Mouse (Mus musculus): ENCODE data around the gene Gchfr.

DNA sequence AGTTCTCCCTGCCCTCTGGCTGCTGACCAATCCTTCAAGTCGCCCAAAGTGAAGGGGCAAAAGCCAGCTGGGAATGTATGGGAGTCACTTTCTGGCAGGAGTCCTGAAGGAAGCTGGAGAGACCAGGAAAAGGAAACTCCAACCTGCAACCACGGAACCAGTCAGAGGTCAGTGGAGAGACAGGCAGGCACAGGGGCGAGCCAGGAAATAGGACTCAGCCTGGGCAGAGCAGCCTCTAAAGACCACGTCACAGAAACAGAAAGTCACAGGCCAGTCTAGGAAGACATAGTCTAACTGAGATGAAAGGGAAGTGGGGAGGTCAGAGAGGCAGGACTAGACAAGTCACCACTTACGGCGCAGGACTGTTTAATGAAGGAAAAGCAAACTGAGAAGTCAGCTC is 8.0 kb downstream of the Gchfr start:
- TF ChIP-seq CTCF (IDR thresholded peaks at IDR 0.05; ENCODE audit: low read depth) (no peak), EP300 (IDR thresholded peaks at IDR 0.05; ENCODE audit: low read depth) (no peak)
